Mouse (Mus musculus) MEL (cell line): ENCODE results near the gene Setd4.

Experiments used
- CTCF ChIP-seq, 3 experiments: IDR thresholded peaks in 2 of 3; conservative IDR thresholded peaks in 1 of 3; 2 replicates each; pipeline ENCODE4 v1.5.1; 2011 to 2012; ENCODE audit warnings: low read length in 3 of 3, low read depth in 2 of 3, mild to moderate bottlenecking in 2 of 3, improper control_type of control experiment in 1 of 3, inconsistent platforms in 1 of 3, mixed read lengths in 1 of 3, moderate library complexity in 1 of 3; ENCODE audit not compliant: control insufficient read depth in 1 of 3, insufficient read depth in 1 of 3, poor library complexity in 1 of 3, severe bottlenecking in 1 of 3
- GATA1 ChIP-seq: IDR thresholded peaks from 2 replicates; pipeline ENCODE4 v1.6.1; 2011; ENCODE audit warnings: low read depth, low read length, improper control_type of control experiment
- MAZ ChIP-seq: IDR thresholded peaks from 2 replicates; pipeline ENCODE4 v1.6.1; 2012; ENCODE audit warnings: low read depth, mild to moderate bottlenecking, inconsistent platforms, low read length, improper control_type of control experiment
- POLR2A ChIP-seq, 2 experiments: IDR thresholded peaks; 2 replicates each; pipeline ENCODE4 v1.6.1; 2011 to 2012; ENCODE audit warnings: low read length in 2 of 2, mild to moderate bottlenecking in 2 of 2, control low read depth in 1 of 2, improper control_type of control experiment in 1 of 2, low read depth in 1 of 2, moderate library complexity in 1 of 2; ENCODE audit not compliant: control insufficient read depth in 1 of 2, insufficient read depth in 1 of 2, poor library complexity in 1 of 2
- POLR2AphosphoS5 ChIP-seq: IDR thresholded peaks from 2 replicates; pipeline ENCODE4 v1.6.1; 2012; ENCODE audit warnings: low read depth, borderline replicate concordance, mild to moderate bottlenecking, inconsistent platforms, low read length, moderate library complexity, mixed read lengths
- TCF12 ChIP-seq: IDR thresholded peaks from 2 replicates; pipeline ENCODE4 v1.6.1; 2014; ENCODE audit warnings: low read depth, mild to moderate bottlenecking, inconsistent platforms, low read length, improper control_type of control experiment, moderate library complexity

- TF ChIP-seq MAZ: no peak
- no peak for TF ChIP-seq POLR2A (IDR thresholded peaks at IDR 0.05; ENCODE audit: control insufficient read depth in 1 of 2, insufficient read depth in 1 of 2, low read depth in 1 of 2, low read length in 2 of 2, poor library complexity in 1 of 2)
- TF ChIP-seq TCF12: no peak
- no peak for TF ChIP-seq GATA1
- no peak for TF ChIP-seq CTCF (IDR thresholded peaks at IDR 0.05 in 2 of 3, conservative IDR thresholded peaks at IDR 0.05 in 1 of 3; ENCODE audit: control insufficient read depth in 1 of 3, insufficient read depth in 1 of 3, low read depth in 2 of 3, low read length in 3 of 3, poor library complexity in 1 of 3, severe bottlenecking in 1 of 3)
- TF ChIP-seq POLR2AphosphoS5: no peak
Observed at GRCm38 (mm10) chr16:93572383-93572782, 31.5 kb downstream of the Setd4 start.
